Mouse (Mus musculus) liver (tissue): Measurements from ENCODE around the gene Gm20458.

Source experiments
- DNase-seq: peaks from one replicate; pipeline ENCODE4 v3.0.0-alpha.2; 2020; ENCODE audit warnings: mixed read lengths

The Gm20458 gene

GRCm38 (mm10) chr2:164435216-164436090, 25.3 kb upstream of the Gm20458 start:
- DNase-seq: no peak

DNA sequence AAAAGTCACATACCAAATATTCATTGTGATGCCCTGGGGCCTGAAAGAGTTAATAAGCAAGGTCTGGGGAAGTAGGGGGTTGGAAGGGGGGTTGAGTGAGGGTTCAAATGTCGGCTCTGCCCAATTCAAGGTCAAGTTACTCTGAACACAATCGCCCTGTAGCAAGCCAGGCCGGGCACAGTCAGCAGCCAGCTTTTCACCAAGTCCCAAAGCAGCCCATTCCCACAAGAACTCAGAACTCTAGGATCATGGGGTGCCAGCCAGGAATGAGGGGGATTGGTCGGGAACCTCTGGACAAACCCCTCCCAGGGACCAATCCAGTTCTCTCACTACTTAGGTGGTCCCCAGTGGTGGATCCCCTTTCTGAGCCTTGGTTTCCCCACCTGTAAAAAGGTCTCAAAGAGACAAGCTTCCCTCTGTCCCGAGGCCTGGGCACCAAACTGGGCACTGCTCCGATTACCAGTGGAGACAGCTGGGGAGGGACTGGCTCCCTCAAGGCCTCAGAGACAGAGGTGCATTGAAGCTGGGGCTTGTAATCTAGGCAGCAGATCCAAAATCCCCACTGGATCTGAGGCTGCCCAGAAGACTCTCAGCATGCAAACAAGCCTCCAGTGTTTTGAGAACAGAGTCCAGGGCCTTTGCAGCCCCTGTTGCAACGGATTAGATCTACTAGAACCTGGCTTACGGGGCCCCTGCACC, 24.4 kb upstream of the Gm20458 start:
- no peak for DNase-seq

- no peak for DNase-seq
Measured at GRCm38 (mm10) chr2:164436961-164437360, 23.8 kb upstream of the Gm20458 start.

DNA sequence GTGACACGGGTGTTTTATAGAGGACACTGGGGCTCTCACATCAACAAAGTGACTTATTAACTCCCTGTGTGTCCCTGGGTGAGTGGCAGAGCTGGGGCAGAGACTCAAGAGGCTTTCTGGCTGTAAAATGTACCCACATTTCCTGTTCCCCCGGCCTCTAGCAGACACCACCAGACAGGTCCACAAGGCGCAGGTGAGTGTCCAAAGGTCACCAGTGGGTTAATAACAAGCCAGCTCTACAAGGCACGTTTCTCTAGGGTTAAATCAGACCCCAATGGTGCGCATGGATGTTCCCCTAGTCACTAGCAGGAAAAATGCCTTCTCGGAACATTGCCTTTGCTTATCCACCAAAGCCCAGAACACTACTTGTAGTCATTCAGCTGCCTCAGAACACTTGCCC, 23.1 kb upstream of the Gm20458 start:
- no peak for DNase-seq

DNA sequence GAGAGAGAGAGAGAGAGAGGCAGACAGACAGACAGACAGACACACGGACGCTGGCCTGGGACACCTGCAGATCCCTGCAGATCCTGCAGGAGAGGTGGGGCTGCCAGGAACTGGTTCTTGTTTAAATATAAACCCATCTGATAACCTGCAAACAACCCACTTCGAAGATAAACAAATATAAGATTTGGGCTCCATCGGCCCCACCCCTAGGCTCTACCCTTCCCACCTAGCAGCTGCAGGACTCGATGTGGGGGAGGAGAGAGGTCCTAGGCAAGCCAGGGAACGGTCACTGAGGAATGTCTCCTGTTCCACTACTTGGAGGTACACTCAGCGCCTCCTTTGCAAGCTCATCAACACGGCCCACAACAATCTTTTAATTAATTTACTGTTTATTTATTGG, 22.5 kb upstream of the Gm20458 start:
- no peak for DNase-seq

DNA sequence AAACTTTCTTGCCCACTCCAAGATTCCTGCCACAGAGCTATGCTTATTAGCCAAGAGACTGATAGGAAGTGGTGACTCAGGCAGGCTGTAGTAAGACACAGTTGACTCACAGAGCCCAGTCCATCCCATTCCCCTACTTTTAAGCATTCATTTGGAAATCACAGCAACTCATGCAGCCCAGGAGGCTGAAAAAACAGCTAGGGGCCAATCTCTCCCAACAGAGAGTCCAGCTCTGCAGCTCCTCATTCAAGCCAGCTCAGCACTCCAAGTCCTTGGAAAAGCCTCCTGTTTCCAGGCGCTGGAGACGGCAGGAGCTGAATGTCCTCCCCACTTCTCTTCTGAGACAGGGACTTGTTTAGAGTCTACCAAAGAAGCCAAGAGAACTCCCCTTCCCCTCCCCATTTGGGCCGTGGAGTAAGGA, 21.8 kb upstream of the Gm20458 start:
- no peak for DNase-seq

GRCm38 (mm10) chr2:164440314-164440713, 20.5 kb upstream of the Gm20458 start:
- DNase-seq: no peak

DNA sequence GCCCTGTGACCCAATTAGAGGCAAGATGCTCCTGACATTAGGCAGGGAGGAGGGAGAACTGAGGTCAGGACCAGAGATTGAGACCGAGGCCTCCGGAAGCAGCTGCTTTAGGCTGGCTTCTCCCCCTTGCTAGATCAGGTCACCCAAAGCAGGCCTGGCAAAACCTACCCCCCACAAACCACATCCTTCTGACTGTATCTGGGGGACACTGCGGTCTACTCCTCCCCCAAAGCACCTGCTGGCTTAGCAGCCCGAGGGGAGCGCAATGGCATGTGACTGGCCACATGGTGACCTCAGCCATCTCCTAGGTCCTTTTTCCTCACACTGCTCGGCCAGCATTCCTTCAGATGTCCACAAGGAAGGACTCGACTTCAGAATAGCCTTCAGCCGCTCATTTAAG, 19.6 kb upstream of the Gm20458 start:
- no peak for DNase-seq

DNA sequence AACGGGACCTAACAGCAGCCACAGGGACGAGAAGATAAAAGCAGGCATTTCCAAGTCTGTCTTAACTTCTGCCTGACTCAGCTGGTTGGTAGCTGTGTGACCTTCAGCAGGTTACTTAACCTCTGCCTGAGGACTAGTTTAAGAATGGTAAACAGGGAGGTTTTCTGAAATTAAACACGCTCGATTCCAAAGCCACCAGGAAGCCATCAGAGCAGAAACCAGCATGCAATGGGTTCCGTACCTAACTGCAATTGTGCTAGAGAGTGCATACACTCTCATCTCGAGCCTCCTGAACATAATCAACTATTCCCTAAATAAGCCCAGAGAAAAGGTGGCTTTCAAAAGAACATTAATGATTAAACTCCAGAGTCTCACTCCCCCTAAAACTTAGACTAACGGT, 19.0 kb upstream of the Gm20458 start:
- no peak for DNase-seq

- peak; percentile 23 for DNase-seq
Measured at GRCm38 (mm10) chr2:164442315-164443050, 18.3 kb upstream of the Gm20458 start.

DNA sequence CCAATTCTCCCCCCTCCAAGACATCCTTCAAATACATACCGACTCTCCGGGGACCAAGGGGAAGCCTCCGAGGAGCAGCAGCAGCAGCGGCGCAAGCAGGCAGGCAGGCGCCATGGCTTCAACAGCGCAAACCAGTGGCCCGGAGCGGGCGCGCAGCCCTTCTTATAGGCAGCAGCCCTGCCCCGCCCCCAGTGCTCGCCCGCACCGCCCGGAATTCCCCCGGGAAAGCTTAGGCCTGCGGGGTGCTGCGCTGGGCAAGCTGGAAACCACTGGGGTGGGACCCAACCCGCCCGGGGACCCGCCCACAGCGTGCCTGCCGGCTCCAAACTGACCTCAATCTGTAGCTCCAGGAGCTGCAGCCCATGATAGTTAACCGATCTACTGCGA, 17.7 kb upstream of the Gm20458 start:
- DNase-seq: peak; percentile 78

- no peak for DNase-seq
Measured at GRCm38 (mm10) chr2:164443460-164444000, 17.2 kb upstream of the Gm20458 start, which contains the start of gene Sdc4. TSS of gene Sdc4 (minus strand) at chr2:164443887.

GRCm38 (mm10) chr2:164444701-164445100, 16.1 kb upstream of the Gm20458 start:
- DNase-seq: no peak

DNA sequence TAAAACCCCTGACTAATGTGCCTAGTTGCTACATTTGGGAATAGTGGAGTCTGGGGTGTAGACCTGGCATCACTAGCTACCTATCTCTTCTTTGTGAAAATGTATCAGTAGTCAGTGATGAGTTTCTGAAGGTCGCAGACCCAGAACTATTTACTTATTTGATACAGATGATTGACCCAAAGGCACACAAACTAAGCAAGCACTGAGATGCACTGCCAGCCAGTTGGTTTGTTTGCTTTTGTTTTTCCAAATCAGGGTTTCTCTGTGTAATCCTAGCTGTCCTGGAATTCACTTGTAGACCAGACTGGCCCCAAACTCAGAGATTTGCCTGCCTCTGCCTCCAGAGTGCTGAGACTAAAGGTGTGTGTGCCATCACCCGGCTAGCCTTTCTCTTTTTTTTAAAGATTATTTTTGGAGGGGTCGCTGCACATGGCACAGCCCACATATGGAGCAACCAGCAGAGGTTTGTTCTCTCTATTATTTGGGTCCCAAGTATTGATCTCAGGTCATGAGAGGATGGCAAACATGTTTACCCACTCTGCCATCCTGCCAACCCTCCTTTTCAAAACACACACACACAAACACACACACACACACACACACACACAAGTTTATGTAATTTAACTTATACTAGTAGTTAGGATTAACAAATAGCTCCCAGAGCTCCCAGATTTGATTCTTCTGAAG, 15.2 kb upstream of the Gm20458 start:
- no peak for DNase-seq

DNA sequence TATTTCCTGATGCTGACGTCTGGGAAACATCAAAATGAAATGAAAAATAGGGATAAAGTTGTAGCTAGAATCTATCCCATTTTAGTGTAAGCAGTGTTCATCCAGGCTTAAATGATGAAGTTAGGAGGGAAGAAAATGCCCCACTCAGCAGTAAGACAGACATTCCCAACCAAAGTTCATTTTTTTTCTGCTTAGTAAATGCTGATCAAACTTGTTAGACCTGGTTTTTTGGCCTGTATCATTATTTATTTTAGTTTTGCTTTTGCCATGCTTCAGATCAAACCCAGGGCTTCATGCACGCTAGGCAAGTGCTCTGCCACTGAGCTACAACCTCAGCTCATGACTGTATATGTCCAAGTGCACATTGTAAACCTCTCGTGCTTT, 14.7 kb upstream of the Gm20458 start:
- DNase-seq: no peak

DNA sequence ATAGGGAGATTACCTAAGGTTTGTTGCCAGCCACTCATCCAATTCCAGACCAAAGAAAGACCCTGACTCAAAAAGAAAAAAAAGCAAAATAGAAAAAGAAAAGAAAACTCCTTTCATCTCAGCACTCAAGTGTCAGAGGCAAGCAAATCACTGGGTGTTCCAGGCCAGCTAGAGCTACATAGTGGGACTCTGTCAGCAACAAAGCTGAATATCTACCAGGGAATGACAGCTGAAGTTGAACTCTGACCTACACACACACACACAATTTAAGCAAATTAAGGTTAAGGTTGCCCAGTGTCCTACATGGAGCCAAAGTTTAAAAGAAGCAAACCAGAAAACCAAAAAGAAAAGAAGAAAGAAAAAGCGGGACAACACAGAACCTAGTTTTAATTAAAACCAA, 12.6 kb upstream of the Gm20458 start:
- no peak for DNase-seq

- DNase-seq: no peak
Measured at GRCm38 (mm10) chr2:164448921-164449320, 11.8 kb upstream of the Gm20458 start.

- no peak for DNase-seq
Measured at GRCm38 (mm10) chr2:164449341-164450042, 11.3 kb upstream of the Gm20458 start.

- DNase-seq: no peak
Measured at GRCm38 (mm10) chr2:164452000-164452676, 8.6 kb upstream of the Gm20458 start.

- no peak for DNase-seq
Measured at GRCm38 (mm10) chr2:164453047-164453757, 7.6 kb upstream of the Gm20458 start.
